Mouse (Mus musculus): ENCODE data around the gene Drd3. TPM values are rescaled to one million over a fixed set of nuclear protein-coding genes. Genes with fewer than 3 reads are reported as not detected.

Drd3 gene
- polyA plus RNA-seq, 1 experiment from 2014 or later: not detected

DNA sequence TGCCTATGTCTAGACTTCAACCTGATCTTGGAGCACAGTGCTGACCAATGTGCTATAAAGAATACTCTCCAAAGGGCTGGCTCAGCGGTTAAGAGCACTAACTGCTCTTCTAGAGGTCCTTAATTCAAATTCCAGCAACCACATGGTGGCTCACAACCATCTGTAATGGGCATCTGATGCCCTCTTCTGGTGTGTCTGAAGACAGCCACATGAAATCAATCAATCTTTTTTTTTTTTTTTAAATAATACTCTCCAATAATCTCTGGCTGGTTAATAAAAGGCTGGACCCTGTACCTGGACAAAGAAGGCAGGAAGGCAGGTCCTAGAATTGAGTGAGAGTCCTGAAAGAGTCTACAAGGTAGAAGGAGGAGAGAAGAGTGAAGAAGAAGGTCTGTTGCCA is 96.0 kb downstream of the Drd3 start:
- 56% methylated on average over 1 of the region's 1 CpGs for WGBS

DNA sequence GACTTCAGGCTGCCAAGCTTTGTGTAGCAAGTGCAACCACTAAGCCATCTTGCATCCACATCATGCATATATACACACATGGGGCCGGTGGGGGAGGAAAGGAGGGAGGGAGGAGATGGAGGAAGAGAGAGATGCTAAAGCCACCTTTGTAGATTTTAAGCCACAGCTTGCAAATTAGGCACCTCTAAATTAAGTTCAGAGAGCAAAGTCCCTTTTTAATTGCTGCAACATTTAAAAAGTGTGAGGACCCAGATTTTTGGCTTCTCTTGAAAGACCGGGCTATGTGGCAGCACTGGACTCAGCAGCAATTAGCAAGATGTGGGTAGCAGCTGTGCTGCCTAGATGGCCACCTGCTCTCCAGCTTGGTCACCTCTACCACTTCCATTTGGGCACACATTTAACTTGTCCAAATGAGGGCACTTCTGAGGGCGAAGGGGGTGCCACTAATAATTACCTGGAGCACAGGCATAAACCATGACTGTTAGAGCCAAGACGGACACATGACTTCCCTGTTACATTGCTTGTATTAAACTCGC is 105.2 kb downstream of the Drd3 start:
- Histone ChIP-seq H3K27me3 (ENCODE audit: control insufficient read depth, insufficient read depth, low read length) (no peaks in the 10 kb centered on the region), H3K4me1 (ENCODE audit: control insufficient read depth, insufficient read depth, low read length) (no peaks in the 10 kb centered on the region), H3K4me2 (ENCODE audit: low read length) (no peak overlapping the region), H3K36me3 (ENCODE audit: control insufficient read depth, insufficient read depth, low read length) (peaks cover 19% of the 10 kb centered on the region), H3K9ac (replicated peaks; ENCODE audit: low read length) (no peak overlapping the region), H3K9me3 (ENCODE audit: control insufficient read depth, low read length) (no peaks in the 10 kb centered on the region), H3K4me3 (replicated peaks; ENCODE audit: low read depth, low read length) (no peak overlapping the region), H3K27ac (replicated peaks; ENCODE audit: low read depth, low read length) (no peak overlapping the region)
- DNase-seq (no peak), ATAC-seq (ENCODE audit: low FRiP score, low TSS enrichment) (no peak)
- WGBS: 87% methylated on average over 5 of the region's 5 CpGs

More for the DNA sequence above, 96.0 kb downstream of the Drd3 start:
- Histone ChIP-seq H3K9me3 (ENCODE audit: control insufficient read depth, low read length) (no peaks in the 10 kb centered on the region), H3K4me3 (replicated peaks; ENCODE audit: low read depth, low read length) (no peak overlapping the region), H3K36me3 (ENCODE audit: control insufficient read depth, insufficient read depth, low read length) (no peaks in the 10 kb centered on the region), H3K4me1 (ENCODE audit: control insufficient read depth, insufficient read depth, low read length) (no peaks in the 10 kb centered on the region), H3K9ac (replicated peaks; ENCODE audit: low read length) (no peak overlapping the region), H3K4me2 (ENCODE audit: low read length) (no peak overlapping the region), H3K27me3 (ENCODE audit: control insufficient read depth, insufficient read depth, low read length) (no peaks in the 10 kb centered on the region), H3K27ac (replicated peaks; ENCODE audit: low read depth, low read length) (no peak overlapping the region)
- no peak for DNase-seq
- ATAC-seq (ENCODE audit: low FRiP score, low TSS enrichment): no peak

DNA sequence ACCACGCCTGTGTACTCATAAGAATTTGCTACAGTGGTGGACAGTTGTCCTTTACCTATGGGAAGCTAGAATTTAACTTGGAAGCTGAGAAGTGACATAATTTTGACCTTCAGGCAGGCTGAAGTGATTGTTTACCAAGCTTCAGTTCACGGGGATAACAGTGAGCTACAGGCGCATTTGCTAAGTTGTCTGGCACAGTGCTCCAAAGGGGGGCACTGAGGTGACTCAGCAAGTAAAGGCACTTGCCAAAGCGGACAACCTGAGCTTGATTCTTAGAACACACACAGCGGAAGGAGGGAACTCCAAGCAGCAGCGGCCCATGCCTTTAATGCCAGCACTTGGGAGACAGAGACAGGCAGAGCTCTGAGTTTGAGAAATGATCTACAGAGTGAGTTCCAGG is 106.8 kb downstream of the Drd3 start:
- Histone ChIP-seq H3K4me3 (replicated peaks; ENCODE audit: low read depth, low read length) (no peak overlapping the region), H3K27me3 (ENCODE audit: control insufficient read depth, insufficient read depth, low read length) (no peaks in the 10 kb centered on the region), H3K9me3 (ENCODE audit: control insufficient read depth, low read length) (no peaks in the 10 kb centered on the region), H3K9ac (replicated peaks; ENCODE audit: low read length) (no peak overlapping the region), H3K27ac (replicated peaks; ENCODE audit: low read depth, low read length) (no peak overlapping the region), H3K4me2 (ENCODE audit: low read length) (no peak overlapping the region), H3K36me3 (ENCODE audit: control insufficient read depth, insufficient read depth, low read length) (peaks cover 23% of the 10 kb centered on the region), H3K4me1 (ENCODE audit: control insufficient read depth, insufficient read depth, low read length) (no peaks in the 10 kb centered on the region)
- ATAC-seq (ENCODE audit: low FRiP score, low TSS enrichment) (no peak), DNase-seq (no peak)
- 83% methylated on average over 6 of the region's 6 CpGs for WGBS

DNA sequence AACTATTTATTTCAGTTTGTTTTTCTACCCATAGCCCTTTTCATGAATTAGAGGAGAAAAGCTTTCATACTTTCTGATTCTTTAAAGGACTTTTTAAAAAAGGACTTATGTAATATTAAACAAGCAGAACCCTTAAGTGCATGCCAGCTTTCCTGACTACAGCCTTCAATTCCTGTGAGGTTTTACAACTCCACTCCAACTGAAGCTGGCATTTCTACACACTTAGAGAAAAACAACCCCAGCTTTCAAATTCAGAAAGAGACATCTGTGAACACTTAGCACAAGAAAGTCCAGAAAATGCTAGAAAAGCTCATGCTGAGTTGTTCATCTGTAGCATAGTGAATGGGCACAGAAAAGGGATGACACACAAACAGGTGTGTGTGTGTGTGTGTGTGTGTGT is 116.0 kb downstream of the Drd3 start:
- Histone ChIP-seq H3K4me2 (ENCODE audit: low read length) (no peak overlapping the region), H3K4me1 (ENCODE audit: control insufficient read depth, insufficient read depth, low read length) (no peaks in the 10 kb centered on the region), H3K9ac (replicated peaks; ENCODE audit: low read length) (no peak overlapping the region), H3K27ac (replicated peaks; ENCODE audit: low read depth, low read length) (no peak overlapping the region), H3K4me3 (replicated peaks; ENCODE audit: low read depth, low read length) (no peak overlapping the region), H3K9me3 (ENCODE audit: control insufficient read depth, low read length) (no peaks in the 10 kb centered on the region), H3K36me3 (ENCODE audit: control insufficient read depth, insufficient read depth, low read length) (peaks cover 44% of the 10 kb centered on the region), H3K27me3 (ENCODE audit: control insufficient read depth, insufficient read depth, low read length) (no peaks in the 10 kb centered on the region)
- ATAC-seq (ENCODE audit: low FRiP score, low TSS enrichment): no peak
- DNase-seq: no peak

DNA sequence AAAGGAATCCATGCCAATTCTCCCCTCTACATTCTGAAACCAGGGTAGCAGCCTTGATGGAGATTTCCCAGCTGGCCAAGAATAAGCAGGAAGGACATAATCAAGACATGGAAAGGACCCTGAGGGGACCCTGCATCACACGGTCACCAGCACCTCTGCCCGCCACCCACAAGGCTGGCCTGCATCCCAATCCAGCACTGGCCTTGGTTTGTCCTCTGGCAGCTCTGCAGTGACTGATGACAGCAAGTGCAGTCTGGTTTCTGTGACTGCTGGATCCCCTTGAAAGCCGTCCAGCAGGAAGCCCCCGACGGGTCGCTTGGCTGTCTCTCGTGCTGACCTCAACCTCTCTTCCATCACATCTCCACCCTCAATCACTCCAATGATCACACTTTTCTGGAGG is 117.6 kb downstream of the Drd3 start:
- 96% methylated on average over 7 of the region's 7 CpGs for WGBS
- H3K36me3 ChIP-seq (ENCODE audit: control insufficient read depth, insufficient read depth, low read length): peaks cover 58% of the 10 kb centered on the region

More for the DNA sequence above, 117.6 kb downstream of the Drd3 start:
- H3K9ac ChIP-seq (replicated peaks; ENCODE audit: low read length): no peak overlapping the region
- no peaks in the 10 kb centered on the region for H3K27me3 ChIP-seq (ENCODE audit: control insufficient read depth, insufficient read depth, low read length)
- ATAC-seq (ENCODE audit: low FRiP score, low TSS enrichment): no peak
- no peak overlapping the region for H3K27ac ChIP-seq (replicated peaks; ENCODE audit: low read depth, low read length)
- no peak for DNase-seq
- H3K4me1 ChIP-seq (ENCODE audit: control insufficient read depth, insufficient read depth, low read length): no peaks in the 10 kb centered on the region
- no peaks in the 10 kb centered on the region for H3K9me3 ChIP-seq (ENCODE audit: control insufficient read depth, low read length)
- H3K4me2 ChIP-seq (ENCODE audit: low read length): no peak overlapping the region
- H3K4me3 ChIP-seq (replicated peaks; ENCODE audit: low read depth, low read length): no peak overlapping the region

Small RNA genes lying within 50 kb of the gene (microRNA-seq; reads per million reads assigned to microRNA genes)
- gene Gm25996: not detected

Other genes with a start within 250 kb of the Drd3 start
- gene Tigit, start 89.9 kb upstream of the Drd3 start, polyA plus RNA-seq (2014; fragmentation: Nextera tagmentation; extraction: Ambion mirVana): not detected in 2 replicates
- 6.6 and 8.6 TPM in 2 replicates for gene Ccdc191, start 135.8 kb downstream of the Drd3 start, polyA plus RNA-seq (2014; fragmentation: Nextera tagmentation; extraction: Ambion mirVana)
- 19.5 and 28.9 TPM in 2 replicates for gene Qtrt2, start 172.8 kb downstream of the Drd3 start, polyA plus RNA-seq (2014; fragmentation: Nextera tagmentation; extraction: Ambion mirVana)
- 2.6 and 3.0 TPM in 2 replicates for gene Zdhhc23, start 225.8 kb downstream of the Drd3 start, polyA plus RNA-seq (2014; fragmentation: Nextera tagmentation; extraction: Ambion mirVana)